Mouse (Mus musculus) gastrocnemius, adult 8-10 months (tissue): ENCODE measurements around the gene Rapgef4. TPM values are rescaled to one million over a fixed set of nuclear protein-coding genes. Genes with fewer than 3 reads are reported as not detected.

Source experiments
- DNase-seq, 2 experiments: peaks; one replicate each; pipeline ENCODE4 v3.0.0; 2022; ENCODE audit warnings: low spot score in 2 of 2
- total RNA-seq, 4 experiments: library from RNA; stranded (reverse); gene quantifications; 2 replicates each; pipeline ENCODE4 v1.2.4; 2022

Gene Rapgef4
- total RNA-seq, 4 experiments from 2014 or later: 0.74 to 2.7 (median 2.0) TPM

GRCm38 (mm10) chr2:71982868-71983597, 2.0 kb downstream of the Rapgef4 start:
- no peak for DNase-seq

DNA sequence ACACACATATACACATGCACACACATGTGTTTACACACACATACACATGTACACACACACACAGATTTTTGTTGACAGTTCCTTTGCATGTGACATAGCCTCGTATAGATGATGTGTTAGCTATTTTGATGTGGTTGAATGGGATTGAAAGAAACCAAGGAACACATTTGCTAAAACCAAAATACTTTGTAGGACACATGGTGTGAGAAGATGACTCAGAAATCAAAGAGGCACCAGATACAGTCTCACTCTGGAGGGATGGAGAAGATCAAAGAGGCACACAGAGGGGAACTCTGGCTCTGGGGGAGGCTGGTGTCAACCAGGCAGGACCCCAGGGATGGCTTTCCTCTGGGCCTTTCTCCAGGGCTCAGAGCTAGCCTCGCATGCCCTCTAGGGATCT, 4.7 kb downstream of the Rapgef4 start:
- DNase-seq: no peak

DNA sequence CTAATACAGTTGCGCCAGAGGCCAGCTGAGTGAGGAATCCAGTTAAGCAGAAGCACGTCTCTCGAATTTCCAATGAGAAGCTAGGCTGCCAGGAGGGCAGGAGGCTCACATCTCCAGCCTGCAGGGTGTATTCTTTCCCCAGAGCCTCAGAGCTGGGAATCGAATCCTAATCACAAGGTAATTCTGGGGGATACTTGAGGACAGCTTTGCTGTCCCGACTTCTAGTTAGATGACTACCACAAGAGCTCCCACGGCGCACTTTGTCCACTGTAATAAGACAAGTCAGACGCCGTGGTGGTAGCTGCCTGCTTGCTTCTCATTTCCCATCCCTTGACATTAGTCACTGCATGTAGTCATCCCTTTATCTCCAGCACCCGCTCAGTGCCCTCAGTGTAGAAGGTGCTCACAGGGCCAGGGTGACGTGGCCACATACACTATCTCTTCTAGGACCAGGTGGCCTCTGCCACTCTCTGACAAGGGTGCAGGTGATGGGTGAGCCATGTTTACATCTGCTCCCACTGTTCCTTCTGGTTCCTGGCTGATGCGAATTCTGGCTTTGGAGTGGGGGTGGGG, 5.3 kb downstream of the Rapgef4 start:
- no peak for DNase-seq

GRCm38 (mm10) chr2:71988572-71988971, 7.5 kb downstream of the Rapgef4 start:
- no peak for DNase-seq

DNA sequence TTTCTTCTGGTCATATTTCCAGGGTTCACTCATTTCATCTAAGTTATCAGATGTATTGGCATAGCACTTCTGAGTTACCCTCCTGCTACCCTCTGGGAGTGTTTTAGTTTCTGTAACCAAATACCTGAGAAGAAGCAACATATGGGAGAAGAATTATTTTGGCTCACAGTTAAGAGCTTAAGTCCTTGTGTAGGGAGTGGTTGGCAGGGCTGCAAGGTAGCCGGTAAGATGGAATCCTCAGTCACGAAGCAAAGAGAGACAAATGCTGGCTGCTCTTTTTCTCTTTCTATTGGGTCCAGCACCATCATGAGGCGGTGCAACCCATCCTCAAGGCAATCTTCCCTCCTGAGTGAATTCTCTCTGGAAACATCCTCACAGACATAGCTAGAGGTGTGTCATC, 11.1 kb downstream of the Rapgef4 start:
- DNase-seq: no peak

DNA sequence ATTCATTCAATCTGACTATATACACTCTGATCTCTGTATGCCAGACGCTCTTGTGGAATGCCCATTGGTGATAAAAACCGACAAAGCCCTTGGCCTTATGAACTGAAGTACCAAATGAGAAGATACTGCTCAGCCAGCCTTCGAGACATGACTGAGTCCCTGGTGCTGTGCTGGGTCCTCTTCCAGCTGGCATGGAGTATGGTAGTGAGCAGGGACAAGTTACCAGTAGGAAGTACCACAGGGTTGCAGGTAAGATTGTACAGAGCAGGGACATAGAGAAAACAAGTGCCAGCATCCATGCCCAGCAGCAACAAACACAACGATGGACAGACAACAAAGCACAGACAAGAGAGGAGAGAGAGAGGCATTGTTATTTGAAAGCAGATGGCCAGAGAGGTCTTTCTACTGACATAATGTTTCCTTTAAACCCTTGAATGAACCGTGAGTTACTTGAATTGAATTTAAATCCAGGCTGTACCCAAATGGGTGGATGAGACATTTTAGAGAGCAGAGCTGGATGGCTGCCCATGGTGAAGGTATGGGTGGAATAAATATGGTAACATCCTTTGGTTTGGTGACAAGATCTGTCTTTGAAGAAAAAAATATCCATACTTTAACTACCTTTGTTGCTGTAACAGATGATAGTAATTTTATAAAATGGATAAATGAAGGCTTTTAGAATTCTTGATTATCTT, 12.8 kb downstream of the Rapgef4 start:
- no peak for DNase-seq

GRCm38 (mm10) chr2:71998531-71998930, 17.5 kb downstream of the Rapgef4 start:
- no peak for DNase-seq

DNA sequence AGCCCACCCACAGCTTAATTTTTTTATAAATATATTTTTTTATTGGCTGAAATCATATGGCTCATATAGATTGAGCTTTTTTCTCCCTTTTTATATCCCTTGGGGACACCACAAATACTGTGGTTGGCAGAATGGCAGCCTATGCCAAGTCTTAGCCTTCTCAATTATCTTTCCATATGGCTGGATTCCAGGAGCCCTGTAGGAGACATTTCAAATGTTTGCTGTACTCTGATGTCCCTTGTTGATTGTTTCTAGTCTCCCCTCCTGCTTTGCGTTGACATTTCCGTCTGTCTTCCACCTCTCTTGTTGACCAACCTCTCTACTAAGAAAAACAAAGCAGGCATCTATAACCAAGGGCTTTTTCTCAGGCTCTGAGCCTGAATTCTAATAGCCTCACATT, 19.1 kb downstream of the Rapgef4 start:
- DNase-seq: no peak

DNA sequence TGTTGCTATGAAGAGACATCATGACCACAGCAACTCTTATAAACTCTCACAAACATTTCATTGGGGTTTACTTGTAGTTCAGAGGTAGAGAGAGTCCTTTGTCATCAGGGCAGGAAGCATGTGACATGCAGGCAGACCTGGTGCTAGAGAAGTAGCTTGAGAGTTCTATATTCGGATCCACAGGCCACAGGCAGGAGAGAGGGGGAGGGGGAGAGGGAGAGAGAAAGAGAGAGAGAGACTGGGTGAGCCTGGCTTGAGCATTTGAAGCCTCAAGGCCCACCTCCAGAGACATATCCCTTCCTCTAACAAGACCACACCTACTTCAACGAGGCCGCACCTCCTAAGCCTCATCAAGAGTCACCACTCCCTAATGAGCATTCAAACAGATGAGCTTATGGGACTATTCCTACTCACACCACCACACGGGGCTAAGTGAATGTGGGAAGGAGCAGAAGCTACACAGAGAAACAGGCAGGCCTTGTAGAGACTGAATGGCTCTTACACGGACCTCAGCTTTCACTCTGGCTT, 21.9 kb downstream of the Rapgef4 start:
- no peak for DNase-seq

DNA sequence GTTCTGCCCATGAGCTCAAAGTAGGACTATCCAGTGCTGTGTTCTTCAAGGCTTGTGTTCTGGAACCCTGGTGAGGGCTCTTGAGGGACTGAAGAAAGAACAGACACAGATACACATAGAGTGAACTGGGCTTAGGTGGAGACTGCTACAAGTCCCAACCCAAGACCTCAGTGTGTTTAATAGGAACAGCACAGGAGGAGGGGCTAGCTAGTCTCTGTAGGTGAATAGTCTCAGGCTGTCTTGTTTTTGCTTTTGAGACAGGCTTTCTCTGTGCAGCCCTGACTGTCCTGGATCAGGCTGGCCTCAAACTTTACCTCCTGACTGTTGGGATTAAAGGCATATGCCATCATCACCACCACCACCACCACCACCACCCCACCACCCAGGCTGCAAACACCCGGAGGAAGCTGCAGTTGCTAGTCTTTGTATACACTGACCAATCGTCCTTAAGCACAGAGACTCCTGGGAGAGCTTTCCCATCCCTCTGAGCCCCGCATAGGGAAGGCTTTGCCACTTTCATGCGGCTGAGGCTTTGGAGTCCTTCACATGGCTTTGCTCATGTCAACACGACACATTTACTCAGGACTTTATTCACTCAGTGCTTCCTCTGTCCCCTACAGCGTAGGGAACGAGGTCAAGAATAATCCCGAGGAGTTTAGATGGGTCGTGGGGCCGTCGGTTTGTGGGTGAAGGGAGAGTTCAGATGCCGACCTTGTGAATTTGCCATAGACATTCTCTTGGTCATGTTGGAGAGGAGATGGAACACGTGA, 22.9 kb downstream of the Rapgef4 start:
- no peak for DNase-seq

DNA sequence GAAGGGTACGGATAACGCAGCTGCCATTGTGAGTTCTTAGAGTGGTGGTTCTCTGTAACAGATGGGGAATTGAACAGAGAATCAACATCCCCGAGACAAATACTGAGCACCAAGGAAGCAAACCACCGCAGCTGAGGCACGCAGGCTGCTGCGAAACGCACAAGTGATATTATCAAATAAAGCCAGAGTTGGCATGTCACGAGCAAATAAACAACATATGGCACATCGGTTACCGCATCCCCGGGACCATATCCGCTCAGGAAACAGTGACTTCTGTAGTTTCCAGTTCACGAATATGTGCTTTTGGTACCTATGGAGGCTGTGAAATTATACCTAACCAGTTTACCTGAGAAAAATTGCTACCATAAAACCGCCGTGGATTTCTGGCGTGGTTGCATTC, 24.0 kb downstream of the Rapgef4 start:
- no peak for DNase-seq

GRCm38 (mm10) chr2:72009446-72010218, 28.6 kb downstream of the Rapgef4 start:
- no peak for DNase-seq

DNA sequence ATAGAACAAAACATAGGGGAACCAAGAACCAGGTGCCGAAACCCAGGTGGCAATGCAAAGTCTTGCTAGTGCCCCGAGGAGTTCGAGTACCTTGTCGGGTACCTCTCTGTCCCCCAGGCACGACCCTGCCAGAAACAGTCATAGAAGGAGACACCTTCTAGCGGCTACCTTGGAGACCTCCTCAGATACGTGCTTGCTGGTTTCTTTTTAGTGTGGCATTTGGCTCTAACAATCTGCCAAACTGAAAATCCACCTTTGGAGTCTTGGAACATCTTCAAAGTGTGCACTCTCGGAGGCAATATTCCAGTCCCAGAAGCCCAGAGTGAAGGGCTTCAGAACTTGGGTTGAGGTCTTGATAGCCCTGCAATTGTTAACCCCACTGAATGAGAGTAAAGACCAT, 34.3 kb downstream of the Rapgef4 start:
- DNase-seq: no peak

DNA sequence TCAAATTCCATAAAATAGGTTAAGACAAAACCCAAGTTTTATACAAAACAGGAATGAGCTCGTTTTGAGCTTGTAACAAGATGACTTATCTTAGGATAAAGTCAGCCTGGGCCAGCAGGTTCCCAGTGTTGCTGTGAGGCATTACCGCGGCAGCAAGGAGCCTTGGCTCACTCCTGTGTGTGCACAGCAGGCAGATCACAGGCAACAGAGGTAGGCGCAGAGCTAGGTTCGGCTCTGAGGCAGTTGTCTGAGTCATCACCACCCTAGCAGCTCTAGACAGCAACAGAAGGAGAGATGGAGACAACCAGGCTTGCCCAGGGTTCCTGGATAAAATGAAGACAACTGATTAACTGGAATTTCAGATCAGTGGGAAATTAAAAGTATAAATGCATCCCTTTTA, 35.0 kb downstream of the Rapgef4 start:
- no peak for DNase-seq

DNA sequence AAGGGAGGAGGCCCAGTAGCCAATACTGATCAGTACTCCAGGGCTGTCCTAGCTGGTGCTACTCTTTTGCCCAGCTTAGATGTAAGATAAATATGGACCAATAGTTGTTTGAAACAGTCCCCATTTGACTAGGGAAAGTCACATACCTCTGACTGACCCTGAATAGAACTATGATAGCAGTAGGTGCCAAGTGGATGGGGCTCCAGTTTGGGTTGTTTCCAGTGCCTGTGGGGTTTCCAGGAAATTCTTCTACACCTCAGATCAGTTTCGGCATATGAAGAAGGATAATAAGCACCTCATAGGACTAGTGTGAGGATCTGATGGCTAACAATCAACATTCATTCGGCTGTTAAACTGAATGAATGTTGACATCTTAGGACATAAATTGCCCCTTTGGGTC, 36.1 kb downstream of the Rapgef4 start:
- no peak for DNase-seq

GRCm38 (mm10) chr2:72018736-72019135, 37.7 kb downstream of the Rapgef4 start:
- no peak for DNase-seq

GRCm38 (mm10) chr2:72020755-72021154, 39.7 kb downstream of the Rapgef4 start:
- DNase-seq: no peak

DNA sequence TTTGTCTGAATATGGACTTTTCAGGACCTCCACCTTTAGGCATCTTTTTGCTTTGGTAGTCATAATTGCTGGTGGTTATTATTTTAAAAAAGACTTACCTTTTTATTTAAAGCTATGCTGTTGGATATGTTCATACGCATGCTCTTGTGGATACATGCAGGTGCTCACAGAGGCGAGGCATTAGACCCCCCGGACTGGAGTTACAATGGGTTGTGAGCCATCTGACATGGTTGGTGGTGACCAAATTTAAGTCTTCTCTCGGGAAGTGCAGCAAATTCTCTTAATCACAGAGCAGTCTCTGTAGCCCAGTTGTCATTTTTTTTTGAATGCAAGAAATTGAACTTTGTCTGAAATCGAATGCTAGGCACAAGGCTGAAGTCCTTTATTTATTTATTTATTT, 40.4 kb downstream of the Rapgef4 start:
- DNase-seq: no peak

DNA sequence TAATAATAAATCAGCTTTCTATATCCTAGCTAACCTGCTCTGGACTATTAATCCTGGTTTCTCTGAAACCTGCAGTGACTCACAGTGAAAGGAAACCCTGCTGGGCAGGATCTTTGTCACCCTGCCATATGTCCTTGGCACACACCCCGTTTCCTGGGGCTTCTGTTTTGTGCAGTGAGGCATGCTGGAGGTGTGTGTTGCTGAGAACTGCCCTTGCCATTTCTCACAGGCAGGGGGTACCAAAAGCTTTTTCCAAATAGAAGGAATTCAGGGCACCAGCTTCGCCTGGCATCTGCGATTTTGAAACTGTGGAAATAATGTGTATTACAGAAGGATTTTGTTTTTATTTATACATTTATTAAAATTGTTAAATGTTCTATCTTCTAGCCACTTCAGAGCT, 40.8 kb downstream of the Rapgef4 start:
- DNase-seq: no peak

DNA sequence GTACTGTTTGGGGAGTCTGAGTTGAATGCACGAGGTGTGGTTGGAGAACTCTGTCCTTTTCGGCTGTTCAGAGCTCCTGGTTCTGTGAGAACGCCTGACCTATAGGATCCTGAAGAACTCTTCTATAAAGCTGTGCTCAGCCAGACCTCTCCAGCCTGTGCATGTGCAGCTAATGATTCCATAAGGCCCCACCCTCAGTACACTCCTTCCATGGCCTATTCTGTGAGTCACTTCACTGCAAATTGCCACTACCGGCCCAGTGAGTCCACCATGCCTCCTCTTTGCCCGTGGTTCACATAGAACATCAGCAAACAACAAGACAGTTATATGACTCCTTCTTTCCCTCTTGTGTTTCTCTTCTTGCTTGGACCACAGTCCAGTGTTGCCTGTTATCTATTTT, 42.8 kb downstream of the Rapgef4 start:
- no peak for DNase-seq

DNA sequence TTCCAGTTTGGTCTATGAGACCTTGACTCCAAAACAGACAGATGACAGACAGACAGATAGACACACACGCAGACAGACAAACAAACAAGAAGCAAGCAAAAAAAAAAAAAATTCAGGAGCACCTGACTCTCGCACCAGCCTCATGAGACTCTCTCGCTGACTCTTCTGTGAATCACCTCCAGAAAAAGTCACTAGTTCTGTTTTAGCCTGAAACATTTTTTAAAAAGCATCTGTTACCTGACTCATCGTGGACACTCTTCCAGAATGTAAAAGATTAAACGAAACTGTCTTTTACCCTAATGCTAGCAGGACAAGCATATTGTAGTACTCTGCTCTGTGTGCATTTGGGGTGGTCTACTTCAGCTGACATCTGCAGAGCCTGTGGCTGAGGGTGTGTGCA, 44.6 kb downstream of the Rapgef4 start:
- DNase-seq: no peak
